Mouse (Mus musculus): ENCODE results near the gene Hlx. TPM values are rescaled to one million over a fixed set of nuclear protein-coding genes. Genes with fewer than 3 reads are reported as not detected.

Gene Hlx
- polyA plus RNA-seq, 1 experiment, result 0.75 TPM

DNA sequence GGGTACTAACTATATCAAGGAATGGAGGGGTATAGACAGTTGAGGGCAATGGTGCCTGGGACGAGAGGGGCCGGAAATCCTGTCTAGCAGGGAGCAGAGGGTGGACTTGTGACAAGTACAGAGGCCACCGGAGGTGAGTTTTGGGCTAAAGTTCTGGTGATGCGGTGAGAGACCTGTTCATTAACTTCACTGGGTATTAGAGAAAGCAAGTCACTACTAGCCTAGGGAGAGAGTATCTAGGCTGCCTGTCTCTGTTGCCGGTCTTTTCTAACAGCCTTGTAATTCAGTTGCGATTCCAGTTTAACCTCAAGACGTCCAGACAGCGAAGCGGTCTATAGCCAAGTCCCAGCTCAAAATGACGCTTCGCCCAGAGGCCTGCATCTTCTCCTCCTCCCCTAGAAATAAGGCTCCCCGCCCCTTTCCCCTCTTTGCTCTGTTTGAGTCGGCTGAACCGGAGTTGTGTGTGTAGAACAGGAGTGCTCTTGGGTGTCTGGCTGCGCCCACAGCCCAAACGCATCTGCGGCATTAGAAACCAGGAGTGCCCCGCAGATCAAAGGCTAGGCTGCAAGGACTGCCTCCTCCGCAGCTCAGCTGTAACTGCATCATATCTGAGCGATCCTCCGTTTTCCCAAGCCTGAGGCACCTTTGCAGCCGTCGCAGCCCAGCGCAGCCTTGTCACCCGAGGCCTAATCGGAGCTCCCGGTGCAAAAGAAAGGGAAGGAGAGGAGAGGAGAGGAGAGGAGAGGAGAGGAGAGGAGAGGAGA is 1.8 kb upstream of the Hlx start:
- Histone ChIP-seq H3K4me3 (ENCODE audit: insufficient read depth, low read length) (no peak overlapping the region), H3K27ac (ENCODE audit: insufficient read depth, low read length) (no peak overlapping the region), H3K4me1 (ENCODE audit: control insufficient read depth, insufficient read depth, low read length) (no peaks in the 10 kb centered on the region)
- no peak for TF ChIP-seq POLR2A (IDR thresholded peaks at IDR 0.05; ENCODE audit: extremely low read depth, insufficient read depth, low read length)
- TF ChIP-seq CTCF (IDR thresholded peaks at IDR 0.05; ENCODE audit: extremely low read depth, insufficient read depth, low read length), result no peak

DNA sequence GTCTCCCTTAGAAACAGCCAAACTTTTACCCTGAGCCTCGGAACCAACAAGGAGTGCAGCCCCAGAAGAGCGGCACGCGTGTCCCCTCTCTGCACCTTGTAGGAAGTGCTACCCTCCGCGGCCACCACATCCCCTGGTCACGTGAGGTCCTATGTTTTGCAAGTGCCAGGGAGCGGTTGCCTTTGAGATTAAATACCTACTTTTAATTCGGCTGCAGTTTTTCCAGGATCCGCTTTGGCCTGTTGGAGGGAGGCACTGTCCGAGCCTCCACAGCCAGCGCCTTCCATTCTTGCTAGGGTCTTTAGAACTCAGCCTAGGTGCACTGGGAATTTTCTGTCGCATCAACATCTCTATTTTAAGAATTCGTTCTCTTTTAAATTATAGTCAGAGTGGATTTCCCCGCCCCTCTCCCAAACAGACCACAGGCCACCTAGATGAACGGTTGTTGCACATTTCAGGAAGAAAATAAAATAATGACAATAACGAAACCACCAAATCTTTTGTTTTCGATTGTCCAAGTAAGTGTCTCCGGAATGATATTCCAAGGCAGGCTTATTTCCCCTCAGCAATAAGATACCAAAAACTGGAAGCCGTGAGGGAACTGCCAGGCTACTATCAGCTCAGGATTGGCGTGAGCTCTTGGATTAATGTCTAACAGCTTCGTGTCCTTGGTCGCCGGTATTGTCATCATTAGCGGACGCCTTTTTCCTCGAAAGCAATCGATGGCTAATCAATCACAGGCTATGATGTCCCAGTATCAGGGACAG is 1.1 kb upstream of the Hlx start:
- no peaks in the 10 kb centered on the region for H3K4me1 ChIP-seq (ENCODE audit: control insufficient read depth, insufficient read depth, low read length)
- H3K4me3 ChIP-seq (ENCODE audit: insufficient read depth, low read length), result 0 out of 2 replicates have a peak overlapping the region, but pooled peaks have one; percentile 10
- no peak overlapping the region for H3K27ac ChIP-seq (ENCODE audit: insufficient read depth, low read length)
- TF ChIP-seq CTCF (IDR thresholded peaks at IDR 0.05; ENCODE audit: extremely low read depth, insufficient read depth, low read length), result no peak
- no peak for TF ChIP-seq POLR2A (IDR thresholded peaks at IDR 0.05; ENCODE audit: extremely low read depth, insufficient read depth, low read length)

DNA sequence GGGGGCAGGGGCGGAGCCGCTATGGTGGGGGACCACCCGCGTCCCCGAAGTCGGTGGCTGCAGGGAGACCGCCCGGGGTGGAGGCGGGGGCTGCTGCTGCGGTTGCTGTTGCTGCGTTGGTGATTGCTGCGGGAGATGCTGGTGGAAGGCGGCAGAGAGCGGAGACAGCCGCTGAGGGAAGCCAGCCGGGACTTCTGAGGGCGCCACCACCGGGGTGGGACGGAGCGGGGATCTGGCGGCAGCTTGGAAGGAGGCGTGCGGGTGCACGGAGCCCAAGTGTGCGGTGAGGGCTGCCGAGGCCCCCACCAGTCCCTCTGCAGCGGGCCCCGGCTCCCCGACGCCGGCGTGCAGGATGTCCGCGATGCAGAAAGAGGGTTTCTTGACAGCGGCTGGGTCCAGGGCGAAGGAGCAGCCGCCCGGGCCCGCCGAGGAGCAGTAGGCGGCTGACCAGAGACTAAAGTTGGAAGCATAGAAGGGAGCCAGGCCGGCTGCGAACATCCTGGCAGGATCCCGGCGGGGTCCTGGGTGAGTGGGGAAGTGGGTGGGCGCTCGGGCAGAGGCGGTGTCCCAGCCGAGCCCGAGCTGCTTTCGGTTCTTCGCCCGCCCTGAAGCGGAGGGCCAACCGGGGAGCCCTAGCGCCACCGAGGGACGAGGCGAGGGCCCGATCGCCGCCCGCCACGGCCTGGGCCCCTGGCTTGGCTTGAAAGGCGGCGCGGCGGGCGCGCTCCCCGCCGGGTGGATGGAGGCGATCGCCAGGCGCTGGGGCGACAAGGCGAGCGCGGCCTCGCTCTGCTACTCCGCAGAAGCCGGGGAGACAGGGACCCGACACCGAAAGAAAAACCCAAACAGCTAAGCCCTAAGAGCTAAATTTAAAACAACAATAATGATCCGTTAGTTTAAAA is 524 bp downstream of the Hlx start:
- Histone ChIP-seq H3K4me3 (ENCODE audit: insufficient read depth, low read length) (peak overlapping the region; percentile 28), H3K4me1 (ENCODE audit: control insufficient read depth, insufficient read depth, low read length) (no peaks in the 10 kb centered on the region), H3K27ac (ENCODE audit: insufficient read depth, low read length) (peak overlapping the region; percentile 67; the same call in 1 of the 2 replicates)
- TF ChIP-seq CTCF (IDR thresholded peaks at IDR 0.05; ENCODE audit: extremely low read depth, insufficient read depth, low read length), result no peak
- no peak for TF ChIP-seq POLR2A (IDR thresholded peaks at IDR 0.05; ENCODE audit: extremely low read depth, insufficient read depth, low read length)

DNA sequence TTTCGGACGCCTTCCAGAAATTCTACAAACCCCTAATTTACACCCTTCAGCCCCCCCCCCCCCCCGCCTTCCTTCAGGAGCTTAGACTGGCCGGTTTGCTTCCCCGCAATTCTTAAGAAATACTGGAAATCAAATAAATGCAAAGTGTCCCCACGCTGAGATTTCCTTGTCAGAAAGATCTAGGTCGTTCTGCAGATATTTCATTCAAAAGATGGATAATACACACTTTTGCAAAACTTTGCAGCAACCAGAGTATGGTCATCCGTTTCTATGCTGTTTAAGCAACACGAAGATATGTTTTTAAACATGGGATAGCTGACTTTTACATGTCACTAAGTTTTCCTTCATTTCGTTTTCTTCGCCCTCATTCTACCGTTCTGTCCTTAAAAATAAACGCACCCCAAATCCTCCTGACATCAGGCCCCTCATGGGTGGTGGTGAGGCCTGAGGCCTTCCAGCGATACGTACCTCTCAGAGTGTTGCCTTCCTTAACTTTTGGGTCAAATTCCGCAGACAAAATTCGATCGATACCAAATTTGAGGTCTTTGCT is 1.3 kb downstream of the Hlx start:
- Histone ChIP-seq H3K4me3 (ENCODE audit: insufficient read depth, low read length) (peak overlapping the region; percentile 28), H3K4me1 (ENCODE audit: control insufficient read depth, insufficient read depth, low read length) (no peaks in the 10 kb centered on the region), H3K27ac (ENCODE audit: insufficient read depth, low read length) (no peak overlapping the region)
- TF ChIP-seq CTCF (IDR thresholded peaks at IDR 0.05; ENCODE audit: extremely low read depth, insufficient read depth, low read length) (no peak), POLR2A (IDR thresholded peaks at IDR 0.05; ENCODE audit: extremely low read depth, insufficient read depth, low read length) (no peak)

DNA sequence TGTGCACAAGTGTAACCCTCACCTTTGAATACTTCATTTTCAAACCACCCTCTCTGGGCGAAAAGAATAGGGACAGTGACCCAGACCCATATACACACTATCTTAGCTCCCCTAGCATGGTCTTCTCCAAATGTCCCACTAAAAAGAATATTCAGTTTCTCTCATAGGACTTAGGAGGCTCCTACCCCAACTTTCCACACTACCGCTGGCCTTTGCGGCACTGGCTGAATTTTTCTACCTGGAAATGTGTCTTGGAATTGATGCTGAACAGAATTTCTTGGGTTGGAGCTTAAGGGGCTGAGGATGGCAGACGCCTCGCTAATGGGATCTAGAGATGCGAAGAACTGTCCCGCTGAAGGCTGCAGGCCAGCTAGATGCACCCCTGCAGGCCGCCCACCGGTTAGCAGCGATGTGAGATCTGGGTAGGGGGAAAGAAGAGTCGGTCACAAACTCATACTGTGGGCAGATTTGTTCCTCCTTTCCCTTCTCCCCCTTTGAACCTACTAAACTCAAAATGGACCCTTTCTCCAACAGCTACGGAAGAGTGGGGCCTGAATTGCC is 1.9 kb downstream of the Hlx start:
- Histone ChIP-seq H3K4me3 (ENCODE audit: insufficient read depth, low read length) (no peak overlapping the region), H3K4me1 (ENCODE audit: control insufficient read depth, insufficient read depth, low read length) (no peaks in the 10 kb centered on the region), H3K27ac (ENCODE audit: insufficient read depth, low read length) (no peak overlapping the region)
- no peak for TF ChIP-seq POLR2A (IDR thresholded peaks at IDR 0.05; ENCODE audit: extremely low read depth, insufficient read depth, low read length)
- TF ChIP-seq CTCF (IDR thresholded peaks at IDR 0.05; ENCODE audit: extremely low read depth, insufficient read depth, low read length), result no peak

DNA sequence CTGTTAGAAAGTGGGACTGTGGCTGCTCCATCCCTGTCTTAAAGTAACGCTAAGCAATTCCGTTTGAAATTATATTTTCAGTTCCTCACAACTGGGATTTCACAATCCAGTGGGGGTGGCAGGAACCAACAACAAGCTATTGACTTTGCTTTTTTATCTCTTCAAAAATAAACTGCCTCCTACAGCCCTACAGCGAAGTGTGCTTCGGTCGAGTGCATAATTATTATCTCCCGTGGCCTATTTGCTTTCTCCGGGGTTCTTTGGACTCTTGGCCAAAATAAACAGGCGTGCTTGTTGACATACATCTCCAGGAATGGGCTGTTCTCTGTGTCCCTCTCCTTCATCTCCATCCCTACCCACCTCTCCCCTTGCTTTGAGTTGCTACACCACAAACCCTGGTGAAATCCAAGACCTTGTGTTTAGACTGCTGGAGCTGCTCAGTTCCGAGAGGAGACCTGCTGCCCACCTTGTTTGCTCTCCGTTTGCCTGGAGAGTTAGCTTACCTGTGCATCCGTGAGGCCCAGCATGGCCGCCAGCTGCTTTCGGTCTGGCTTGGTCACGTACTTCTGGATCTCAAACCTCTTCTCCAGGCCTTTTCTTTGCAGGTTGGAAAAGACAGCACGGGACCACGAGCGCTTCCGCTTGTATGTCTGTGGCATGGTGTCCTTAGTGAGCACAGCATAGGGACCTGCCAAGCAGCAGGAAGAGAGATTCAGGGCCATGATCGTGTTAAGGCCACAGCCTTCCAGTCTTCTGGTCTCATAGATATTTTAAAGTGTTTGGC is 2.9 kb downstream of the Hlx start:
- TF ChIP-seq CTCF (IDR thresholded peaks at IDR 0.05; ENCODE audit: extremely low read depth, insufficient read depth, low read length), result no peak
- TF ChIP-seq POLR2A (IDR thresholded peaks at IDR 0.05; ENCODE audit: extremely low read depth, insufficient read depth, low read length), result no peak
- H3K4me1 ChIP-seq (ENCODE audit: control insufficient read depth, insufficient read depth, low read length), result no peaks in the 10 kb centered on the region
- H3K4me3 ChIP-seq (ENCODE audit: insufficient read depth, low read length), result no peak overlapping the region
- H3K27ac ChIP-seq (ENCODE audit: insufficient read depth, low read length), result no peak overlapping the region

DNA sequence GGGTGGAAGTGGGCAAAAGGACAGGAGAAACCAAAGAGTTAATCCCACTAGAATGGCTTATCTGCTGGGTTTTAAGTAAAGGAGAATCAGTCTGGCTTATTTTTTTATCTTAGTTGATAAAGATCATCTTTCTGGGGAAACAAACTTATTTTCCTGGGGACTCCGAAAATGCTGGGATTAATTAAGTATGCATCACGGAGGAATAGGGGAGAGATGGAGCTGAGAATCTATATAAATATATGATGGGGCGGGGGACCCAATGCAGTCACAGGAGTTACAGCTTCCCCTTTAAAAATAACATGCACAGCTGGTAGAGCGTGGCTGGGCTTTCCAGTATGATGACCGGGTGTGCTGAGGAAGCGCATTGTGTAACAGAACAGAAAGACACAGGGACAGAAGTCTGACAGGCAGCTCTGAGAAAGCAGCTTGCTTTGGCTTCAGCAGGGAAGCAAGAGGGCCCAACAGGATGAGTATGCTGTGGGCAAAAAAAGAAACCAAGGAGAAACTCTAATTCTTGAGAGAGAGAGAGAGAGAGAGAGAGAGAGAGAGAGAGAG is 3.8 kb downstream of the Hlx start:
- TF ChIP-seq CTCF (IDR thresholded peaks at IDR 0.05; ENCODE audit: extremely low read depth, insufficient read depth, low read length) (no peak), POLR2A (IDR thresholded peaks at IDR 0.05; ENCODE audit: extremely low read depth, insufficient read depth, low read length) (no peak)

More for the DNA sequence above, 3.8 kb downstream of the Hlx start:
- Histone ChIP-seq H3K4me3 (ENCODE audit: insufficient read depth, low read length) (no peak overlapping the region), H3K4me1 (ENCODE audit: control insufficient read depth, insufficient read depth, low read length) (no peaks in the 10 kb centered on the region), H3K27ac (ENCODE audit: insufficient read depth, low read length) (no peak overlapping the region)
